Mouse (Mus musculus) testis, adult 2 months (tissue): ENCODE results near the gene Slc19a1.

Source experiments
- CTCF ChIP-seq: fragments of 200-500 bp; IDR thresholded peaks from 2 replicates; pipeline ENCODE4 v1.5.1; 2012; ENCODE audit warnings: low read depth, mild to moderate bottlenecking, inconsistent platforms, low read length, moderate library complexity; ENCODE audit not compliant: control insufficient read depth, insufficient read depth, insufficient replicate concordance
- POLR2A ChIP-seq: fragments of 200-500 bp; IDR thresholded peaks from 2 replicates; pipeline ENCODE4 v1.6.1; 2012; ENCODE audit warnings: low read depth, mild to moderate bottlenecking, inconsistent platforms, low read length, moderate library complexity; ENCODE audit not compliant: control insufficient read depth

DNA sequence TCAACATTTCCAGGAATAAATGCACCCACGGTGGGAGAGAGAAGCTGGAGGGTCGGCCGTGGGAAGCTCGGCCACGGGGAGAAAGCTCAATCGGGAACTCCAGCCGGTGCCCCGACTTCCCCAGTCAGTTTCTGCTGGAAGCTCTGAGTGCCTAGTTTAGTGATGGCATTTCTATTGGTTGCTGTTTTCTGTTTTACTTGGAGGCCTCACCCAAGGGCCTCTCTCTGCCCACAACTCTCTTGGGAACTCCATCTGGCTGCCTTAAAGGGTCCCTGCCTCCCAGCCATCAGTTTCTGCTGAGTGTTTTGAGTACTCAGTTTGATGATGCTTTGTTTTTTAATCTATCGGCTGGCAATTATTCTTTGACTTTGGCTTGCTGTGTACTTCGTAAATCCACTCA is 24.7 kb downstream of the Slc19a1 start:
- TF ChIP-seq CTCF (no peak), POLR2A (no peak)
